Mouse (Mus musculus) ES-Bruce4 (cell line): Measurements from ENCODE around the gene Raph1.

Source experiments
- CTCF ChIP-seq: IDR thresholded peaks from one replicate; pipeline ENCODE4 v1.8.1; 2011; ENCODE audit warnings: low read depth, low read length
- POLR2A ChIP-seq: IDR thresholded peaks from one replicate; pipeline ENCODE4 v1.8.1; 2011; ENCODE audit warnings: low read length; ENCODE audit not compliant: insufficient read depth

DNA sequence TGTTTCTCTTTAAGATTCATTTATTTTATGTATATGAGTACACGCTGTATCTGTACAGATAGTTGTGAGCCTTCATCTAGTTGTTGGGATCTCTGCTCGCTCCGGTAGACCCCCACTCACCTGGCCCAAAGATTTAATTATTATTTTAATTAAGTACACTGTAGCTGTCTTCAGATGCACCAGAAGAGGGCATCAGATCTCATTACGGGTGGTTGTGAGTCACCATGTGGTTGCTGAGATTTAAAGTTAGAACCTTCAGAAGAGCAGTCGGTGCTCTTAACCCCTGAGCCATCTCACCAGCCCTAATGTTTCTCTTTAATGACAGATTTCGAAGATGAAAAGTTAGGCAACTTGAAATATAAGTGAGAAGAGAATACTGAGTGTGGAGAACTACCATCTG is 36.8 kb downstream of the Raph1 start:
- TF ChIP-seq POLR2A (no peak), CTCF (no peak)
